Mouse (Mus musculus) layer of hippocampus, adult 11-12 months (tissue): ENCODE measurements around the gene Gpr25.

Source experiments
- DNase-seq: peaks from one replicate; pipeline ENCODE4 v3.0.0; 2022; ENCODE audit warnings: low spot score

Gpr25 gene

DNA sequence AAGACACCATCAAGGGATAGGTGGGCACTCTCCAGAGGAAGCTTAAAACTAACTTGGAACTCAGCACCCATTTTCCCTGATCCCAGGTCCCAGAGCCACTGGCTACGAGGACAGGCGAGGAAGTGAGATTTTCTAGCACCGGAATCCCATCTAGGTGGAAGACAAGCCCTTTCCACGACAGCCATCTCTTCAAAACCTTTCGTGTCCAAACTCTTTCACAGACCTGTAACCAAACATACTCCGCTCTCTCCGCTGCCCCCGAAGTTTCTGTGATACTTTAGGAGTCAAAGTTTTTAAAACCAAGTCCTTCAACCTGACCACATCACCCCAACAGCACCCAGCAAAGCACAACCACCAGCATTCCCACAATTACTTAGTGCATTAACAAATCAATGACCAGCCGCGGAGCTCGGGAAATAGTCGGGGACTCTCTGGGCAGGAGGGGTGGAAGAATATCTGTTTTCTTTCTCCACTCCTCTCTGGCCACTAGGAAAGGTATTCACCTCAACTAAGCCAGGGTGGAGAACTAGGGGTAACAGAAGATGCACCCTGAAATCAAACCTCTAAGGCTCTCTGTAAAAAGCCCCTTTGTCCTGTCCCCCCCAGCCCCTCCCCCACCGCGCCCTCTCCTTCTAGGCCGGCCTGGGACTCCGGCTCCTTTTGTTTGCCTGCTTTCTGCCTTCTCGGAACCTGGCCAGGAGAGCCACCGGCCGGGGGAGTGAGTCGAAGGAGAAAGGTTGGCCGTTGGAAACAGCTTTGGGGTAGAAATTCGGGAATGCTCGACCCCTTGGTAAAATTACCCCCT, 27.5 kb downstream of the Gpr25 start:
- no peak for DNase-seq

DNA sequence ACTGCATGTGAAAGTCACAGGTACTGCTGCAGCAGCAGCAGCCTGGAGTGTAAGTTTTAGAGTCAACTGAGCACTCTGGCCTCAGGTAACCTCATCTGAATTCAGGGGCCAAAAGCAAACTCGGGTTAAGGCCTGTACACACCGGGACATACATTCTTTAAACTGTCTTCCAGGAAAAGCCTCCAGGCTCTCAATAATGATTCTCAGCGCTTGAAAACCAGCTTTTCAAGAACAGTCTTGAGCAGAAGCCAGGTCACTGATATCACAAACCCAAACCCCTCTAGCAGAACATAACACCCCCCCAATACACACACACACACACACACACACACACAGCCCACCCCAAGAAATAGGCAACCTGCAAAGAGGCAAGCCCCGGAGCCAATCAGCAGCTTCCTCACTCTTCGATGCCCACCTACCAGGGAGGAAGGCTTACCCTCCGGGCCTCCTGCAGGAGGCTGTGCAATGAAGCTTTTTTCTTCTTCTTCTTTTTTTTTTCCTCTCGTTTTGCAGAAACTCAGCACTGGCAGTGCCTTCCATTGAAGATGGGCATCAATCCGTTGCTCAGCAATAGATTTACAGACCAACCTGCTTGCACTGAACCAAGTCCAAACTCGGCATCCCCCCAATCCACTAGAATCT, 28.3 kb downstream of the Gpr25 start:
- no peak for DNase-seq

DNA sequence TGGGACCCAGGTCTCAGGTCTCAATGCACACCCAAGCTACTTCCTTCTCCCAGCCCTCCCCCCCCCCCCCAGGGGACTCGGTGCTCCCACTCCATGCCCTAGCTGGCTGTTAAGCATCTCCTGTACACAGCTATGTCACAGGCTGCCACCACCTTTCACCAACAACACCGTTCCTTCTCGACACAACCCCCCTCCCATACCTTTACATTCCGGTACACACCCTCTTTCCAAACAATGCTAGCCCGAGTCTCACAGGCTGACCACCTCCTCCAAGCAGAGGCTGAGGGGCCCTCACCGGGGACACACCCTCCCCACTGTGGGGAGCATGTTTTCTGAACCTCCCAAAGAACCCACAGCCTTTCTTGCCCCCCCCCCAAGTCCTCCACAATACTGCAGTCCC, 29.1 kb downstream of the Gpr25 start:
- no peak for DNase-seq

DNA sequence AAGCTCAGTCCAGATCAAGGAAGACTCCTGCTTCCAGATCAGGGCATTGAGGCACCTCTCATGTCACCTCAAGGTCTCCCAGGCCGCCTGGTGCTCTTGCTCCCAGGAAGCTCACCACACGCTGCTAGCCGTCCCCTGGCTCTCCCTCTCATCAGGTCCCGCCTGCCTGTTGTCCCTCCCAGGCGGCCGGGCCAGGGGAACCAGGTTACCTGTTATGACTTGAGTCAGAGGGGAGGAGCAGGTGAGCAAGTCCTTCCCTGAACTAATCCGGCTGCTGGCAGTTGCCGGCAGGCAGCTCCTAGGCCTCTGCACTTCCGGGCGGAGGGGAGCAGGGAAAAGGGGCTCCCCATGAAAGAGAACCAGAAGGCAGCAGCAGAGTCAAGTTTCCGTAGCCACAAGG, 30.5 kb downstream of the Gpr25 start:
- no peak for DNase-seq

DNA sequence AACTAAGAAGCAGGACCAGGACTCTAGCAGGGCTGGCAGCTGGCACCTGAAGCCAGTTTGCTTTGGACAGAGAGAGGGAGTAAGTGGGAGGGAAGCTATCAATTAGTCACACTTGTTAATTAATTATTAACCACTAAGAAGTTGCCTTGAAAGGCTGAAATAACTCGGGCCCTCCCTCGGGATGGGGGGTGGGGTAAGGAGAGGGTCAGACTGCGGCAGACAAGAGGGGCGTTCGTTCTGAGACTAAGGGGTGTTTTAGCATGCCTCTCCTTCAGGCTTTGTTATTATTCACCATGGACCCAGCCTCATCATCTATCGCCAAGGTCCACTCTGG, 31.7 kb downstream of the Gpr25 start:
- no peak for DNase-seq

DNA sequence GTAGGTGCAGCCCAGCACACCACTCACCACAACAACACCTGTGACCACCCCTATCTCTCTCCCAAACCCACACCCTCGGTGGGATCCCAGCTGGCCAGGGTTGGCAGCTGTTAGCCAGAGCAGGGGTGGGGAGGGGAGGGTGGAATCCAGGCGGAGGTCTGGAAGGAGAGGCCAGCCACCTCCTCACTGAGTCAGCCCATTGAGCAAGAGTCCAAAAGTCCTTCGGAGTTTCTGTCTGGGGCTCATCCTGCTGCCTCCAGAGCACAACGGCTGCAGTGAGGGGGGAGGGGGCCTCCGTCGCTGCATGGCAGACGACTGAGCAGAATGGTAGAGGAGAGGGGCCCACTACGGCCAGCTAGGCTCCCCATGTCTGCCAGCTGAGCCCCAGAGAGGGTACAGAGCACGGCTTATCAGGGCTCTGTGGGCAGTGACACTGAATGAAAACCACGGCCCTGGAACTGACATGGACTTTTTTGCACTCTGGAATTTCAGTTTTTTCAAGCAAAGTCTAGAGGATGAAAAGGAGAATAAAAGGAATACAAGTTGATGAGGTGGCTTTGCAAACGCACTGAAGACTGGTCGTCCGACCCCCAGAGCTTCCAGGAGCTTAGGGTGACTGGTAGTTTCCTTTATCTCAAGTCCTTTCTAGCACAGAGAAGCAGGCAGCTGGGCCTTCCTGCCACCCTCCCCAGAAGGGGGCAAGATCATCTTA, 32.2 kb downstream of the Gpr25 start:
- no peak for DNase-seq

DNA sequence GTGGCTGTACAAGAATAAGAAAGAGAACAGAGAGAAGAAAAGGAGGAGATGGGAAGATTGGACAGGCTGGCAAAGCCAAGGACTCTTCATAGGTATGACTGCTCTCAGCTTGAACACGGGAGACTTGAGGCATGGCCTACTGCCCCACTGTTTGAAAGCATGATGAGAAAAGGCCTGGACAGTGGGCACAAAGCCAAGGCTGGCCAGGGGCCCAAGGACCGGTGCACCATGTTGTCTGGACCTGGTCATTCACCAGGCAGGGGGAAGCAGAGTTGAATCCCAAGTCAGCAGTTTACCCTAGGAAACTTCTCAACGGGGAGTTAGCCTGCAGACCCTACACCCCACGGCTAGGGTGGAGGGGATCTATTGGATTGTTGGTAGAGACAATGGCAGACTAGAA, 32.8 kb downstream of the Gpr25 start:
- no peak for DNase-seq

DNA sequence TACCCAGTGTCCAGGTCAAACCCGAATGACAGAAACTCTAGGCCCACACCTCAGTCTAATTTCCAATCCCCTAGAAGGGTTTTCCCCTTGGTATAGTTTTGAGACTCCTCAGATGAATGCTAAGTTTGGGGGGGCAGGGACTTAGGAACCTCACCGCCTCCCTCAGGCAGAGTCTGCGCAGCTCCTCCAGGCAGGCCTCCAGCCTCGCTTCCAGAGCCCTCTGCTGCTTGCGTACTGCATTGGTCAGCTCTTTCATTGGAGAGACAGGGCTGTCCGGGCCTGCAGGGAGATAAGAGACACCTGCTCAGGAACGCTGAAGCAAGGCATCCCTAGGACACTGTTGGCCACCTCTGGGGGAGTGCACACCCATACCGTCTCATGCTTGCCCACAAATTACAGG, 34.0 kb downstream of the Gpr25 start:
- no peak for DNase-seq

DNA sequence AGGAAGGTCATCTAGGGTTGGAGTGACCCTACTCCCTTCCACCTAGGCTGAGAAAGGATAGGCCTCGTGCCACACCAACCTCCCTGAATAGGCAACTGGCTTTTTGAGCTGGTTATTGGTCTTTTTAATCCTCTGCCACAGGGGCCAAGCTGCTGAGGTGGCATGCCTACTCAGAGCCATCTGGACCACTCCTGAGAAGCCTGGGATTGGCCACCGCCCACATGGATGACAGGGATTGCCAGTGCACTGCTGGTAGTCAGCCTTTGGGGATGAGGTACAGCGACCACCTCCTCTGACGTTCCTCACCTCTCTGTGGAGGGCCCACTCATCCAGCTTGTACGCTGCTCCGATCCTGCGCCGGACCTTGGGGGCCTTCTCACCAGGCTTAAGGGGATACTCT, 34.8 kb downstream of the Gpr25 start:
- no peak for DNase-seq

DNA sequence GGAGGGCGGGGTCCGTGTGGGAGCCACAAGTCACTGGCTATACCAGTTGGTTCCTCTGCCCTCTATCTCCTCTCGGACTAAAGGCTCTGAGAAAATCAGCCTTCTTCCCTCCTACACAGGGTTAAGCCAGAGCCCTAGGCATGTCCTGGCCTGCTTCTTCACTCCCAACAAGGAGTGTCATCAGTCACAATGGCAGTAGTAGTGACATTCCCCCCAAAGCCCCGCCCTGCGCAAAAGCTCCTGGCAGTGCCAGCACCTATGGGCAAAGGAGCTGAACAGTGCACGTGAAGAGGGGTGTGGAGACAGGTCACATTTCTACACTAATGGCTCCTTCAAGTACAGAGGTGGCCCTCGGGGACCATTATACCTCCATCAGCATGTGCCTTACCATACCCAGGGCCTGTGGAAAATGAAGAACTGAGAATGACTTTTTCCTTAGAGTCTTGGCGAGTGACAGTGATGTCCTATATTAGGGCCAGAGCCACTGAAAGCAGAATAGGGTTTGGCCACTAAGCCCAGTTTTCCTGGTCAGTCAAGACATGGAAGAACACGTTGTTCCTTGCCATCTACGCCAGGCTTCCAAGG, 36.8 kb downstream of the Gpr25 start:
- DNase-seq, result no peak

DNA sequence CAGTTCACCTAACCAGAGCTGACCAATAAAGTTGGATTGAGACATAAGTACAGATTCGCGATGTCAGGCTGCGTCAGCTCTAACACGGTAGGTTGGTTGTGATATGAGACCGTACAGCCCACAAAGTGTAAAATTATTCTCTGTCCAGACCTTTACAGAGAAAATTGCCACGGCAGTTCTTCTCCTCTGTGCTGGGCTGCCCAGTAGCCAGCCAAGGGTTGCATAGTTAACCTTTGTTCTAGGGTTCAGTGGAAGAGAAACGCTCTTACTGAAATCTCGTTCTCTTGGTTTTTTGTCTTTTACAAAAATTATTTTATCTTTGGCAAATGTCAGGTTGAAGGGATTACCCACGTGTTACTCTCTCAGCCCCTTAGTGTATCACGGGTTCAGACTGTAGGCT, 38.3 kb downstream of the Gpr25 start:
- no peak for DNase-seq

DNA sequence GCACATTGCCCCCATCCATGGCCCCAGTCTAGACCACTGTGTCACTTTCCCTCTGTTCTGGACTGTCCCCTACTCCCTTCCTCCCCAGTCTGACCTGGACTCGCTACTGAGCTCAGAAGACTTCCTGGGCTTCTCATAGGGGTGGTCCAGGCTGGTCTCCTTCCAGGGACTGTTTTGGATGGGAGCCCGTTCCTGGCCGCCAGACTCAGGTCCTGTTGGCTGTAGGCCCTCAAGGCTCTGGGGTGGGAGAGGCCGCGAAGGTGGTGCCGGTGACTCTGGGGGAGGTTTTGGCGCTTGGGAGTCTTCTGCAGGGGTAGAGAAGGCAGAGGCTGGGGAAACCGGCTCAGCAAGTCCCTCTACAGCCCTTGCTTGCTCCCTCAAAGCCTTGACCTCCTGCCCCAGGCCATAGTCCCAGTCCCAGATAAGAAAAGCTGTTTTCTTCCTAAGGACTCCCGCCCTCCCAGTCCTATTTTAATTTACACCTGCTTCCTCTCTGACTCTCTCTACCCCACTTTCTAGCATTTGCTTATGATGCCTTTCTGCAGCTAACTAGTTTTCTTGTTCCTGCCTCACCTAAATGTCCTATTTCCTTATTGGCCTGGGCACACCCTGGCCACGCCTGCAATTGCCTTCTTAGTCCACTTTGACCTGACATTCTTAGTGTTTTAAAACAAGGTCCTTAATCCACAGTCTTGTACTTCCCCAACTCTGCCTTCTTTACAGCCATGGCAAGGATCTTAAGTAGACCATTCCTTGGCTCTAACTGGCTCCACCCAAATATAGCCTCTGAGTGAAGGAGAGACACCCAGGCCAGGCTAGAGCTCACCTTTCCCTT, 40.4 kb downstream of the Gpr25 start:
- no peak for DNase-seq

DNA sequence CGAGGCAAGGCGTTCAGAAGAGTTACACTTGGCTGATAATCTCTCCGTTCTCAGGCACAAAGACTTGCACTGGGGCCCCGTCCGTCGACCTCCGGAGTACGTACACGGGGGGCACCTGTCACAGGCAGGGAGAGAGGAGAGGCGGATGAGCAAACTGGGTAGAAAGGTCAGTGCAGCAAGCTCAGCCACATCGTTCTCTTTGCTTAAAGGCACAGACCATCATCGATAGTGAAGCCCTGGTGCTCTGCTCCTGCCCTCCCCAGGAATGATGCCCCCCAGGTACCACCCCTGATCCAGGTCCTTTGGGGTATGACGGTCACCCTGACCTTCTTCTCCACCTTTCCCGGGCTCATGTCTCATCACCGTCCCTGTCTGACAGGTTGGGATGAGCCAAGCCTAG, 46.4 kb downstream of the Gpr25 start:
- DNase-seq, result no peak

DNA sequence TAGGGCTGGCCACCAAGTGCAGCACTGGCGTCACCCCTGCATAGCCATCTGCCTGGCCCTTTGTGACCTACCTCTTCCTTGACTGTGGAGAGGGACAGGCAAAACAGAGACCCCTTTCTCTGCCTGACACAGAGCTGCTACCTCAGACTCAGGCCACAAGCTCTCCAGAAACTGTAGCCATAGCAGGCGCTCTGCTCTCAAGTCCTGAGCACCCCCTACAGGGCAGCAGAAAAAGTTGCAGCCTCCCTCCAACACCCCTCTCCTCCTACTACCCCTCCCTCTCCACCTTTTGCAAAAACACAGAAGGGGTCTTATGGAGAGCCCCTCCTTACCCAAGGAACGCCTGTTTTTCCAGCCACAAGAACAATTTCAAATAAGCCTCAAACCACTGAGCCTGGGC, 47.9 kb downstream of the Gpr25 start, which contains the start of gene Mroh3:
Mroh3 (minus strand) TSS at position 26 of the 400 bp plus-strand sequence.
- no peak for DNase-seq
